Mouse (Mus musculus): ENCODE data around the gene Itga5. TPM values are rescaled to one million over a fixed set of nuclear protein-coding genes. Genes with fewer than 3 reads are reported as not detected.

Gene Itga5
- polyA plus RNA-seq, 1 experiment: 37.3 TPM

GRCm38 (mm10) chr15:103315979-103316776 is 50.4 kb downstream of the Itga5 start:
- TF ChIP-seq CTCF (IDR thresholded peaks at IDR 0.05; ENCODE audit: low read depth, low read length): no peak
- no peak for TF ChIP-seq POLR2A (IDR thresholded peaks at IDR 0.05; ENCODE audit: borderline replicate concordance, low read depth, low read length)
- no peak overlapping the region for H3K27ac ChIP-seq (ENCODE audit: insufficient read depth, low read depth, low read length)
- no peak overlapping the region for H3K4me3 ChIP-seq (ENCODE audit: insufficient read depth, low read length)
- H3K4me1 ChIP-seq (ENCODE audit: control insufficient read depth, insufficient read depth, low read length): peaks cover 28% of the 10 kb centered on the region

- no peak overlapping the region for H3K4me3 ChIP-seq (ENCODE audit: insufficient read depth, low read length)
- no peak overlapping the region for H3K27ac ChIP-seq (ENCODE audit: insufficient read depth, low read depth, low read length)
- H3K4me1 ChIP-seq (ENCODE audit: control insufficient read depth, insufficient read depth, low read length): peaks cover 31% of the 10 kb centered on the region
- no peak for TF ChIP-seq POLR2A (IDR thresholded peaks at IDR 0.05; ENCODE audit: borderline replicate concordance, low read depth, low read length)
- no peak for TF ChIP-seq CTCF (IDR thresholded peaks at IDR 0.05; ENCODE audit: low read depth, low read length)
Measured at GRCm38 (mm10) chr15:103315011-103315502, 51.5 kb downstream of the Itga5 start.

- Histone ChIP-seq H3K4me3 (ENCODE audit: insufficient read depth, low read length) (no peak overlapping the region), H3K27ac (ENCODE audit: insufficient read depth, low read depth, low read length) (no peak overlapping the region), H3K4me1 (ENCODE audit: control insufficient read depth, insufficient read depth, low read length) (peaks cover 40% of the 10 kb centered on the region)
- TF ChIP-seq POLR2A (IDR thresholded peaks at IDR 0.05; ENCODE audit: borderline replicate concordance, low read depth, low read length) (no peak), CTCF (IDR thresholded peaks at IDR 0.05; ENCODE audit: low read depth, low read length) (no peak)
Measured at GRCm38 (mm10) chr15:103314181-103314580, 52.4 kb downstream of the Itga5 start.

DNA sequence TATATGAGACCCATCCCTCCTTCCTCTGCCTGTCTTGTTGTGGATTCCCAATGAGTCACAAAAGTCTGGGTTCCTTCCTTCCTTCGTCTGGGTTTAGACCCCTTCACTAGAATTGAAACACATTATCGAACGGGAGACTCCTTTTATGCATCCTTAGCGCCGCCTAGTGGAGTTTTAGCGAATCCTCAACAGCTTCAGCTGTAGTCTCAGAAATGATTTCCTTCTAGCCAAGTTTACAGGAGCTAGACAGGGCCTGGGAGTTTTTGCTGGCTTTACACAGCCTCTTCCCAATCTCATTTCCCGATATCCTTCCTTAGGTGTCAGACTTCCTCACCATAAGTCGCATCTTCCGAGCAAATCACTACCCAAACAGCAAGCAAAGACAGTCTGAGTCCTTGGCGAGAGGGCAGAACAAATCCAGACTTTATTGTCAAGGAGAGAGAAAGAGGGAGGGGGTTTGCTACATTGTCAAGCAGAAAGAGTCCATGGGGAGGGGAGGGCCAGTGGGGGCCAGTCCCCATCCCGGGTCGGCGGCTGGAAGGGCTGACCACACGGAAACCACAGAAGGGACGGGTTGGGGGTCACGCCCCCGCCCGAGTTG is 53.0 kb downstream of the Itga5 start:
- H3K4me1 ChIP-seq (ENCODE audit: control insufficient read depth, insufficient read depth, low read length): peaks cover 46% of the 10 kb centered on the region
- H3K4me3 ChIP-seq (ENCODE audit: insufficient read depth, low read length): no peak overlapping the region
- H3K27ac ChIP-seq (ENCODE audit: insufficient read depth, low read depth, low read length): no peak overlapping the region
- no peak for TF ChIP-seq POLR2A (IDR thresholded peaks at IDR 0.05; ENCODE audit: borderline replicate concordance, low read depth, low read length)
- no peak for TF ChIP-seq CTCF (IDR thresholded peaks at IDR 0.05; ENCODE audit: low read depth, low read length)

- TF ChIP-seq CTCF (IDR thresholded peaks at IDR 0.05; ENCODE audit: low read depth, low read length) (no peak), POLR2A (IDR thresholded peaks at IDR 0.05; ENCODE audit: borderline replicate concordance, low read depth, low read length) (no peak)
- H3K27ac ChIP-seq (ENCODE audit: insufficient read depth, low read depth, low read length): peak within 1 kb of the TSS; percentile 72
Measured at GRCm38 (mm10) chr15:103310365-103310910, 56.1 kb downstream of the Itga5 start, which contains the start of gene Gpr84. TSS of gene Gpr84 (minus strand) at chr15:103310612.

GRCm38 (mm10) chr15:103308876-103309580 is 57.5 kb downstream of the Itga5 start:
- H3K4me1 ChIP-seq (ENCODE audit: control insufficient read depth, insufficient read depth, low read length): peaks cover 62% of the 10 kb centered on the region
- 0 out of 2 replicates have a peak overlapping the region, but pooled peaks have one; percentile 16 for H3K27ac ChIP-seq (ENCODE audit: insufficient read depth, low read depth, low read length)
- TF ChIP-seq POLR2A (IDR thresholded peaks at IDR 0.05; ENCODE audit: borderline replicate concordance, low read depth, low read length) (no peak), CTCF (IDR thresholded peaks at IDR 0.05; ENCODE audit: low read depth, low read length) (no peak)
- peak overlapping the region; percentile 34 for H3K4me3 ChIP-seq (ENCODE audit: insufficient read depth, low read length)

More at GRCm38 (mm10) chr15:103310365-103310910, 56.1 kb downstream of the Itga5 start, which contains the start of gene Gpr84:
- Histone ChIP-seq H3K4me3 (ENCODE audit: insufficient read depth, low read length) (peak within 1 kb of the TSS; percentile 34), H3K4me1 (ENCODE audit: control insufficient read depth, insufficient read depth, low read length) (peaks cover 57% of the 10 kb centered on the region)

DNA sequence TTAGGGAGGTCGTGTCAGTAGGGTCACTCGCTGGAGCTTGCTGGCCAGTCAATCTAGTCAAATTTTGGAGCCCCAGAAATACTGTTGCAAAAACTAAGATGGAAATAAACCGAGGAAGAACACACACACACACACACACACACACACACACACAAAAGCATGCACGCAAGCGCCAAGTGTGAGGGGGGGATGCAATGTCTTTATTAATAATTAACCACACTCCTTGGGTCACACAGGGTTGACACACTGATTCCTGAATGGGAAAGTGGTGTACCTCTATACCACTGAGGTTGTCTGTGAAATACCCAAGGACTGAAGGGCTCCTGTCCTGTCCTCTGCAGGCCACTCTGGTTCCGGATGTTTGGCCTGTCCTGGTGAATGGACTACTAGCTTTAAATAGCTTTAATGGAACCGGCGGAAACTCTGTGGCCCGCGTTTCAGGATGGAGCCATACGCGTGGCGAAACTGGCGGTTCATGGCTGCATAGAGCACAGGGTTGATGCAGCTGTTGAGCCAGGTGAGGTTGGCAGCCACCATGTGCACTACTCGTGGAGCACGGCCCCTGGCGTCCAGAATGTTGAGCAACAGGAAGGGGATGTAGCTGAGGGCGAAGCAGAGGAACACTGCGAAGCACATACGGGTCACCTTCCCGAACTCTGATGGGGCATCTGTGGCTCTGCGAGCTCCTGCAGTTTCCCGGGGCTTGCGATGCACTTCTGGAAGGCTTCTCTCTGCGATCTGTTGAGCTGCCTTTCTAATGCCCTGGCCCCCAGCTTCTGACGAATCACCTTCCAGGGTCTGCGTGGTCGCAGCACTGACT is 58.3 kb downstream of the Itga5 start:
- peaks cover 69% of the 10 kb centered on the region for H3K4me1 ChIP-seq (ENCODE audit: control insufficient read depth, insufficient read depth, low read length)
- no peak for TF ChIP-seq CTCF (IDR thresholded peaks at IDR 0.05; ENCODE audit: low read depth, low read length)
- TF ChIP-seq POLR2A (IDR thresholded peaks at IDR 0.05; ENCODE audit: borderline replicate concordance, low read depth, low read length): no peak
- no peak overlapping the region; the same call in 1 of the 2 replicates for H3K27ac ChIP-seq (ENCODE audit: insufficient read depth, low read depth, low read length)
- 0 out of 2 replicates have a peak overlapping the region, but pooled peaks have one; percentile 0 for H3K4me3 ChIP-seq (ENCODE audit: insufficient read depth, low read length)

DNA sequence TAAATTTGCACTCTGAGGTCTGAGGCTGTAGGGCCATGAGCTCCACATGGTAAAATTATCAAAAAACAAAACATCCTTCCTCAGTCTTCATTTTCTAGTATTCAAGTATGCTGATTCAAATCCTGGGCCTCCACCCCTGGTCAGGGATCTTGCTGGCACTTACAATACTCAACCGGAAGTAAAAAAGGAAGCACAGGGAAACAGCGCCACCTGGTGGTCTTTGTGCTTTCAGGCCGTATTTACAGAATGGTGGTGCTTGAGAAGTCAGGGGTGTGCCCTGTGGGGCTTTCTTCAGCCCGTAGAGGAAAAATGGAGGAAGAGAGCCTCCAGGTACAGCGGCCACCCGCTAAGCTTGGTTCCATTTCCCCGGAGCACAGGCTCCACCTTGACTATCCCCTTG is 59.4 kb downstream of the Itga5 start:
- Histone ChIP-seq H3K4me1 (ENCODE audit: control insufficient read depth, insufficient read depth, low read length) (peaks cover 59% of the 10 kb centered on the region), H3K27ac (ENCODE audit: insufficient read depth, low read depth, low read length) (peak overlapping the region; percentile 97), H3K4me3 (ENCODE audit: insufficient read depth, low read length) (no peak overlapping the region; the same call in 1 of the 2 replicates)
- TF ChIP-seq CTCF (IDR thresholded peaks at IDR 0.05; ENCODE audit: low read depth, low read length): peak; percentile 85
- no peak for TF ChIP-seq POLR2A (IDR thresholded peaks at IDR 0.05; ENCODE audit: borderline replicate concordance, low read depth, low read length)

Data from bone marrow macrophage, adult 2 months (primary cell).